Mouse (Mus musculus) brain, adult 2 months (tissue): ENCODE results near the gene Olfr1134.
"Not testable (repeated sequence)": the region's sequence is repeated elsewhere in the genome, so short reads cannot be mapped to it uniquely, and the experiment has no call there.

Experiments used
- DNase-seq: peaks from one replicate; pipeline ENCODE4 v3.0.0; 2011; ENCODE audit warnings: low read depth, low spot score

Gene Olfr1134

DNA sequence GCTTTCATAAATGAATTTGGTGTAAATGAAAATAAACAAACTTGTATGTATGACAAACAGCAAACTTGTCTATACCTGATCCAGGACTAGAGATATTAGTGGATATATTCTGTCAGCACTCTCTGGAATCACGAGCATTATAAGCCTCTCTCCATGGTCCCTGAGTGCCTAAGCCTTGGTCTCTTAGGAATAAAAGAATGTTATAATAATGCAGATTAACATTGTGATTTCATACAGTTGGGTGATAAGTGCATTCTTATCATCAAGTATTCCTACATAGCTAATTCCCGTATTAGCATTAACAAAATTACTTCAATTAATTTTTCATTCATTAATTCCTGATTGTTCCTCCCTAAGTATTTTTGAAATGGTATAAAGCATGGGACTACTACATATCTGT is at the start of gene Olfr1134:
Gene Olfr1134 (minus strand): TSS at position 101 of the 400 bp plus-strand sequence.
- no peak for DNase-seq

GRCm38 (mm10) chr2:87693847-87694246 is 35.6 kb upstream of the Olfr1134 start, which contains the start of gene Olfr1136:
Olfr1136 (minus strand) TSS chr2:87693947.
- no peak for DNase-seq

GRCm38 (mm10) chr2:87673564-87673963 is 15.3 kb upstream of the Olfr1134 start, which contains the start of gene Olfr1135:
Olfr1135 (minus strand) TSS chr2:87673664.
- DNase-seq = no peak

GRCm38 (mm10) chr2:87647274-87647673 is 11.0 kb downstream of the Olfr1134 start, which contains the start of gene Olfr1133:
Olfr1133 (minus strand) TSS chr2:87647374.
- no peak for DNase-seq

GRCm38 (mm10) chr2:87642441-87642840 is 15.8 kb downstream of the Olfr1134 start:
- no peak for DNase-seq

DNA sequence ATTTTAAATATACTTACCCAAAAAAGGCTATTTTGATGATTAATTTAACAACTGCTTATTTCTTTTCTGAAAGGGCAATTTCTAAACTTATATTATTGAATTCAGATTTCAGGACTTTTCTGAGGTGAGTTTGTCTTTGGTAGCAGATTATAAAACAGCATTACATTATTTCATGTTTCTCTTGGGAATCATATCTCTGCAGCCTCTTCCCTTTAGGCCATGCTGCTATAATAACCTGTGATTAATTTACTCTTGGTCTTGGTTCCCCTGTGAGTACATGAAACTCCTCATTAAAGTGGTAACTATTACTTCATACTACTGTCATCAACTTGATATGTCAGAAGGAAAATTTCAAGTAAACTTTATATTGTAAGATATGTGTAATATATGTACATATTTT is 20.8 kb downstream of the Olfr1134 start, which contains the start of gene Olfr1132:
Gene Olfr1132 (minus strand): TSS at position 101 of the 400 bp plus-strand sequence.
- no peak for DNase-seq

DNA sequence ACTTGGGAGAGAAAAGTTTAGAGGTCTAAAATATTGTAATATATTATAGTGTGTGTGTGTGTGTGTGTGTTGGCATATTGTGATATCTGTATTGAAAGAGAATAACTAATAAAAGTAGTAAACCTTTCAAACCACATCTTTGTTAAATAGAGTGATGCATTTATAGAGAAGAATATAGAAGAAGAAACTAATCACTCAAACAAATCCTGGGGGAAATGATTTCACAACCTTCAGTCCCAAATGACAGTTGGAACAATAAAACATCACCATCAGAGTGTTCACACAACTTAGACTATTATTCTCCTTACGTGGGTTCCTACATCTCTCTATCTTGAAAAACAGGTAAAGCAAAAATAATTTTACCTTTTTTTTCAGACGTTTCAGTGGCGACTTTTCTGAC is 31.5 kb downstream of the Olfr1134 start, which contains the start of gene Olfr1131:
Gene Olfr1131 (plus strand): TSS at position 301 of the 400 bp plus-strand sequence.
- no peak for DNase-seq

DNA sequence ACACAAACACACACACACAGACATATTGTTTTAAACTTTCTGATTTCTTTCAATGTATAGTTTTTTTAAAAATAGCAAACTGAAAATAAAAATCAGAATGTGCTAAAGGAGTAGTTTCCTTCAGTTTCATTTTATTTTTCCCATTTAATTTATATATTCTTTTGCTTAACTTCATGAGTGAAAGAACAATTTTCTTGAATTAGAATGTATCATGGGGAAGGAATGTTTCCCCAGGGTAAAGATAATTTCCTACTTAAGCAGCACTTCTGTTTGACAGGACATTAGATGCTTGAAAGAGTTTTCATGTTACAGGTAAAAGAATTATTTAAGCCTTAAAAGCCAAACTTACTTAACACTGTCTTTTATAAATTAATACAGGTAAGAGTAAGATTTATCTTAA is 52.3 kb downstream of the Olfr1134 start, which contains the start of gene Olfr1130:
Gene Olfr1130 (plus strand): TSS at position 301 of the 400 bp plus-strand sequence.
- DNase-seq = not testable (repeated sequence)
